Mouse (Mus musculus) intestine, embryonic 14.5 days (tissue): Measurements from ENCODE around the gene Bmp7. TPM values are rescaled to one million over a fixed set of nuclear protein-coding genes. Genes with fewer than 3 reads are reported as not detected.

Experiments used
- ATAC-seq: fragments of 200-750 bp; cut with Nextera tagmentation; replicated peaks from 2 replicates; pipeline ENCODE4 v1.8.0; 2017; ENCODE audit warnings: low read depth, moderate number of reproducible peaks, moderate TSS enrichment, moderate library complexity; ENCODE audit not compliant: low FRiP score, low TSS enrichment
- DNase-seq: peaks from one replicate; pipeline ENCODE4 v3.0.0-alpha.2; 2018; ENCODE audit warnings: low spot score
- H3K27ac ChIP-seq: fragments of 300-500 bp; sonication (generic); 2 replicates; pipeline ENCODE4 v1.5.1; 2014; ENCODE audit warnings: low read depth, mild to moderate bottlenecking, control low read depth
- H3K27me3 ChIP-seq: fragments of 300-500 bp; sonication (generic); replicated peaks from 2 replicates; pipeline ENCODE4 v1.6.1; 2014; ENCODE audit warnings: low read length, control low read depth; ENCODE audit not compliant: control insufficient read depth, insufficient read depth
- H3K36me3 ChIP-seq: fragments of 300-500 bp; sonication (generic); 2 replicates; pipeline ENCODE4 v1.6.1; 2014; ENCODE audit warnings: low read length, control low read depth; ENCODE audit not compliant: control insufficient read depth, insufficient read depth
- H3K4me1 ChIP-seq: fragments of 300-500 bp; sonication (generic); replicated peaks from 2 replicates; pipeline ENCODE4 v1.6.1; 2014; ENCODE audit warnings: low read length, control low read depth, mixed read lengths; ENCODE audit not compliant: control insufficient read depth, insufficient read depth
- H3K4me2 ChIP-seq: fragments of 300-500 bp; sonication (generic); 2 replicates; pipeline ENCODE4 v1.6.1; 2014; ENCODE audit warnings: low read length
- H3K4me3 ChIP-seq: fragments of 300-500 bp; sonication (generic); 2 replicates; pipeline ENCODE4 v1.5.1; 2014; ENCODE audit warnings: low read depth, low read length, control low read depth, mixed read lengths
- H3K9ac ChIP-seq: fragments of 300-500 bp; sonication (generic); 2 replicates; pipeline ENCODE4 v1.6.1; 2014; ENCODE audit warnings: mild to moderate bottlenecking, low read length
- H3K9me3 ChIP-seq: fragments of 300-500 bp; sonication (generic); 2 replicates; pipeline ENCODE4 v1.6.1; 2016; ENCODE audit warnings: low read length, control low read depth; ENCODE audit not compliant: control insufficient read depth
- WGBS: fragments of 180-500 bp; shearing (Covaris S2); extraction: QIAGEN DNeasy Blood & Tissue Kit; methylation state at CpG from one replicate; pipeline ENCODE4 v1.1.7; 2014; 5-methylcytosine and 5-hydroxymethylcytosine counted together
- polyA plus RNA-seq: library from polyadenylated mRNA; unstranded; fragments of >200 nt; fragmentation: Nextera tagmentation; extraction: Ambion mirVana; gene quantifications from 2 replicates; pipeline ENCODE4 v1.2.1, GENCODE M21; 2014

Bmp7 gene
- polyA plus RNA-seq, 1 experiment from 2014 or later, result 20.8 TPM

DNA sequence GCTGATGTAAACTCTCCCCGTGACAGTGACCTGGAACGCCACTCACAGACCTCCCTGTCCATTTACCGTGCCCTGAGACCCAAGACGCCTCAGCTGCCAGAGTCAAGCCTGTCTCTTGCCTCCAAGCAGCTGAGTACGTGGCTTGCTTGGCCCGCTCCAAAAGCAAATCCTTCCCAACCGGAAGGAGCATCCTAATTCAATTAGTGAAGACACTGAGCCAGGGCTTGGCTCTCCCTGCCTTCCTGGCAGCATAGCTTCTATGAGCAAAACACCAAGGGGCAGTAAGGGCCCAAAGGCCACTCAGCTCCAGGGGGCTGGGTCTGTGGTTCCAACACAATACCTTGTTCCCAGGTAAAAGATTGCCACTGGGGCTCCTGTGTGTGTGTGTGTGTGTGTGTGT, 34.6 kb upstream of the Bmp7 start:
- no peak overlapping the region for H3K4me2 ChIP-seq
- no peak for DNase-seq
- H3K36me3 ChIP-seq, result no peaks in the 10 kb centered on the region
- H3K9me3 ChIP-seq, result no peaks in the 10 kb centered on the region
- H3K9ac ChIP-seq, result no peak overlapping the region
- no peak overlapping the region for H3K27ac ChIP-seq
- no peak overlapping the region for H3K4me3 ChIP-seq
- H3K4me1 ChIP-seq, result peaks cover 6% of the 10 kb centered on the region; the same call in 1 of the 2 replicates
- no peaks in the 10 kb centered on the region for H3K27me3 ChIP-seq
- 33% methylated on average over 7 of the region's 7 CpGs for WGBS
- no peak for ATAC-seq

DNA sequence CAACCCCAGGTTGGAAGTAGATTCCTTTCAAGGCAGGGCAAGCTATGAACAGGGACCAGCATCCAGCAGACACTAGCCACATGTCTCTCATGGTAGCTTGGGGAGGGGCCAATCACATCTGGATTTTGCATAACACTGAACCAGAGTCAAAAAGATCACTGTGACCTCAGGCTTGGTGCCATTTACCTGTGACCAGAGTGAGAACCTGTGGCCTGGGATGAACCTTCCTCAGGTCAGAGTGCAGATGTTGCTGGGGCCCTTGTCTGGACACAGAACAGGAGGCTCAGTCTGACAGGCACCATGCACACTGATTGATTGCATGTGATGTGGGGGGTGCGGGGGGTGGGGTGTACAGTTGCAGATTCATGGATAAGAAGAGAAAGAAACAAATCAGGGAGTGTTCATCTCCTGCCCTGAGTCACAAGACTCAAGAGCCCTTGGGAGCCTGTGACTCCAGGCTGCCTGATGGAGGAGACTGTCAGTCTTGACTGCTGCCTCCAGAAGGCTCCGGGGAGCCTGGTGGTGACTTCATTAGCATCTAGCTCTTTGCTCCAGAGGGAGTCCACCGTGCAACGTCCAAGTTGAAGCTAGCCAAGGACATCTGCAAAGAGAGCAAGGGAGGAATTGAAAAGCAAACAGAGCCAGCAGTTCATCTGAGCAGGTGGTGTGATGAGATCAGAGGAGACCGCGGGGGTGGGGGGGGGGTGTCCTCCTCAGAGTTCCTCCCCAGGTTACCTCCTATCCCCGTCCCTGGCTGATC, 33.9 kb upstream of the Bmp7 start:
- Histone ChIP-seq H3K9ac (no peak overlapping the region), H3K4me2 (no peak overlapping the region), H3K4me1 (peaks cover 6% of the 10 kb centered on the region; the same call in 1 of the 2 replicates), H3K36me3 (no peaks in the 10 kb centered on the region), H3K4me3 (no peak overlapping the region), H3K9me3 (no peaks in the 10 kb centered on the region), H3K27ac (no peak overlapping the region), H3K27me3 (no peaks in the 10 kb centered on the region)
- WGBS, result 16% methylated on average over 7 of the region's 7 CpGs
- DNase-seq (no peak), ATAC-seq (no peak)

DNA sequence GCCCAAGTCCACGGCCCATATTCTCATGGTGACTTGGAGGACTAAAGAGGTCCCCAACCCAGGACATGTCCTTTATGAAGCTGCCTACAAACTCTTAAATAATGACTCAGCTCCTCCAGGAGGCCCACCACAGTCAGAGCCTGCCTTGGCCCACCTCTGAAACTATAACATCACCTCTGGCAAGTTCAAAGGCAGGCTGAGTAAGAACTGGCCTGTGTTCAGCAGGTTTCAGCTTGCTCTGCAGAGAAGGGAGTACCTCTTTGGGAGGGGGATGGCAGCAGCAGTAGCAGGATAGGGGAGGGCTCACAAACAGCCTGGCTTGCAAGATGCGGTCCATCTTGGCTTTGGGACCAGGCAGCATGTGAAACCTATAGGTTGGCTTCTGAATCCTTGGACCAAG, 31.7 kb upstream of the Bmp7 start:
- Histone ChIP-seq H3K4me2 (no peak overlapping the region), H3K27ac (no peak overlapping the region), H3K4me3 (no peak overlapping the region), H3K36me3 (no peaks in the 10 kb centered on the region), H3K9ac (no peak overlapping the region), H3K27me3 (no peaks in the 10 kb centered on the region), H3K9me3 (no peaks in the 10 kb centered on the region), H3K4me1 (peaks cover 5% of the 10 kb centered on the region; the same call in 1 of the 2 replicates)
- no peak for ATAC-seq
- DNase-seq, result no peak
- WGBS, result 91% methylated on average over 2 of the region's 2 CpGs

DNA sequence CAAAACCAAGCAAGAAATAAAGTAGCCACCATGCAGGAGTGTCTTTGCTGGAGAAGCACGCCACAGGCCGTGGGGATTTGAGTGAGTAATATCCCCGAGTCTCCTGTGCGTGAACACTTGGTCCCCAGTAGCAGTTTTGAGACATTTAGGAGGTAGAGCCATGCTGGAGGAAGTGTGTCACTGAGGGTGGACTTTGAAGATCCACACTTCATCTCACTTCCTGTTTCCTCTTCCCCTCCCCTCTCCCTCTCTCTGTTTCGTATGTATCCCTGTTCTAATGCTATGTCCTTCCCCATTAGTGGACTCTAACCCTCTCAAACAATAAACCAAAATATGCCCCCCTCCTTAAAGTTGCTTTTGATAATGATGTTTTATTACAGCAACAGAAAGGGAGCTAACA, 26.4 kb upstream of the Bmp7 start:
- Histone ChIP-seq H3K4me2 (no peak overlapping the region), H3K4me1 (peaks cover 5% of the 10 kb centered on the region; the same call in 1 of the 2 replicates), H3K27ac (no peak overlapping the region), H3K9me3 (no peaks in the 10 kb centered on the region), H3K36me3 (no peaks in the 10 kb centered on the region), H3K27me3 (no peaks in the 10 kb centered on the region), H3K9ac (no peak overlapping the region), H3K4me3 (no peak overlapping the region)
- 82% methylated on average over 5 of the region's 5 CpGs for WGBS
- DNase-seq (no peak), ATAC-seq (no peak)

DNA sequence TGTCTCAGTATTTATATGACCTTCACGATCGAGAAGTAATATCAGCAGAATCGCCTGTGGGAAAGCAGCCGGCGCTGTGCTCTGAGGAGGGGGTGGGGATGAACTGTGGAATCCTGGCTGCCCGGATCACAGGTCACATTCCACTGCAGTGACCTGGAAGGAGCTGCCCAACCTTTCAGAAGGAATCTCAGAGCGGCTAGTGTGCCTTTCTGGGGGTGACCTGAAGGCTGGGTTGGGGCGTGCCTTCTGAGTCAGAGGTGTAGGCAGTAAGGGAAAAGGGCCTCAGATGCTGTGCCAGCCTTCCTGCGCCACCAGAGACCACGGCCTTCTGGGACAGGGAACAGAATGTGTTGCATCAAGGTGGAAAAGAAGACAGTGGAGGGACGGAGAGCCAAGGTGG, 25.1 kb upstream of the Bmp7 start:
- peaks cover 5% of the 10 kb centered on the region; the same call in 1 of the 2 replicates for H3K4me1 ChIP-seq
- ATAC-seq, result no peak

DNA sequence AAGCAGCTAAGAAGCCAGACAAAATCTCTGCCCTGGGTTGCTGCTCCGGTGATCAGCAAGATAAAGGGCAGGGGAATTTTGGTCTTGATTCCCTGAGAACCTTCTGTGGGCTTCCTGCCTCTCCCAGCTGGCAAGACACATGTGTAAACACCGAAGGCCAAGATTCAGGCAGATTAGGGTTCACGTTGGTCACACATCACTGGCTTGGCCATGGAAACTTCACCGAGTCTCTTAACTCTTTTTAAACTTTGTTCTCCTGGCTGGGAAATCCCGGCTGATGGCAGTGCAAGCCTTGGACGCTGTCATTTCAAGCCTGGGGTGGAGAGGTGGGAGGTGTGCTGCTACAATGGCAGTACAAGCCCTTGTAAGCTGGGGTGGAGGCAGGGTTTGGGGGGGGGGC, 21.1 kb upstream of the Bmp7 start:
- H3K9me3 ChIP-seq, result peaks cover 7% of the 10 kb centered on the region; the same call in 1 of the 2 replicates
- H3K4me2 ChIP-seq, result no peak overlapping the region
- H3K4me3 ChIP-seq, result no peak overlapping the region
- peaks cover 8% of the 10 kb centered on the region for H3K4me1 ChIP-seq
- no peak for DNase-seq
- H3K27ac ChIP-seq, result no peak overlapping the region
- H3K36me3 ChIP-seq, result no peaks in the 10 kb centered on the region
- no peak overlapping the region for H3K9ac ChIP-seq
- no peak for ATAC-seq
- WGBS, result 69% methylated on average over 6 of the region's 6 CpGs
- no peaks in the 10 kb centered on the region for H3K27me3 ChIP-seq

More for the DNA sequence above, 25.1 kb upstream of the Bmp7 start:
- Histone ChIP-seq H3K9ac (no peak overlapping the region), H3K27ac (no peak overlapping the region), H3K9me3 (no peaks in the 10 kb centered on the region), H3K36me3 (no peaks in the 10 kb centered on the region), H3K27me3 (no peaks in the 10 kb centered on the region), H3K4me2 (no peak overlapping the region), H3K4me3 (no peak overlapping the region)
- 21% methylated on average over 11 of the region's 11 CpGs for WGBS
- DNase-seq, result no peak

DNA sequence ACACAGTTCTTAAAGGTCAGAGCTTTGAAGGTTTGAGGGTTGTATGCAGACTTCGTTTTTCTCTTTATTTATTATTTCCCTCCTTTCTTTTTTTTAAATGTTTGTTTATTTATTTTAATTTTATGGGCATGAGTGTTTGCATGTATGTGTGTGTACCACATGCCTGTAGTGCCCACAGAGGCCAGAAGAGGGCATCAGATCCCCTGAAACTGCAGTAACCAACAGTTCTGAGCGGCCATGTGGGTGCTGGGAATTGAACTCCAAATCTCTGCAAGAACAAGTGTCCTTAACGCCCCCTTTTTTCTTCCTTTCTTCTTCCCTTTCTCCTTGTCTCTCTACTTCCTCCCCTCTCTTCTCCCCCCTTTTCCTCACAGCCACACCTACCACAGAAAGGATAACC, 20.2 kb upstream of the Bmp7 start:
- Histone ChIP-seq H3K27me3 (no peaks in the 10 kb centered on the region), H3K9me3 (peaks cover 7% of the 10 kb centered on the region; the same call in 1 of the 2 replicates), H3K4me3 (no peak overlapping the region), H3K4me2 (no peak overlapping the region), H3K36me3 (no peaks in the 10 kb centered on the region), H3K27ac (no peak overlapping the region), H3K4me1 (peaks cover 7% of the 10 kb centered on the region), H3K9ac (no peak overlapping the region)
- no peak for DNase-seq
- 92% methylated on average over 3 of the region's 3 CpGs for WGBS
- ATAC-seq, result no peak

DNA sequence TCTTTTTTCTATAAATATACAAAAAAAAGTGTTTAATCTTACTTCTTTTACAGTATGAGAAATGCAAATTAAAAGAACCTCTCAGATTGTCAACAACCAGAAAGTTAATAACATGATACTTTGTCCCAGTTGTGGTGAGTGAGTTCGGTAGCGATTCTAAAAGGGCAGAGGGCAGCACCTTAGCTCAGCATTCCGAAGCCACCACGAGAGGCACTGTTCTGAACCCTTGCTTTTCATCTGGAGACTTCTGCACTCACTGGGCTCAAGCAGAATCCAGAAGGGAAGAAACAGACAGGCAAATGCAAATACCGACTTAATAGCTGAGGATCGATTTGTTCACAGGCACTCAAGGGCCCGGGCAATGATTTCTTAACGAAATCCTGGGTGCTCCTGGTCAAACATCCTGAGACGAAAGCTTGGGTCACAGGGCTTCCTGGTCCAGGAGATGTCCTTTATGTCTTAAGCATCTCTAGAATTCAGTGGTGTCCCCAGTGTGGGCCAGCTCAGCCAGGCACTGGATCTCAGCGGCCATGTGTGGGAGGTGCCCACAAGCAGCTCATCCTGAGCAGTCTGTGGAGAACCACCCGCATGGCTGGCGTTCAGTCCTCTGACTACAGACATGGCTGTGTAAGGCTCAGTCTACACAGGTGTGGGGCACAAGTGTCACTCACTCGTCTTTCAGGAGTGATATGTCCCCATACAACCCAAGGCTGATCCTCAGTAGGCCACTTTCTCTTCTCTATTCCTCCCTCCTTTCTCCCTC, 19.1 kb upstream of the Bmp7 start:
- H3K4me2 ChIP-seq, result no peak overlapping the region
- ATAC-seq, result peak; percentile 9; the same call in 1 of the 2 replicates
- WGBS, result 41% methylated on average over 13 of the region's 13 CpGs
- no peaks in the 10 kb centered on the region for H3K36me3 ChIP-seq
- no peak overlapping the region for H3K9ac ChIP-seq
- H3K27ac ChIP-seq, result no peak overlapping the region
- H3K27me3 ChIP-seq, result no peaks in the 10 kb centered on the region
- DNase-seq, result no peak
- peaks cover 7% of the 10 kb centered on the region; the same call in 1 of the 2 replicates for H3K9me3 ChIP-seq
- peaks cover 3% of the 10 kb centered on the region for H3K4me1 ChIP-seq
- no peak overlapping the region for H3K4me3 ChIP-seq
